Mouse (Mus musculus) frontal cortex, adult (tissue): ENCODE data around the gene Ackr3.

Source experiments
- ATAC-seq: cut with Nextera tagmentation; 2 replicates; pipeline ENCODE4 v1.9.2; 2017; ENCODE audit warnings: mild to moderate bottlenecking, moderate library complexity, mixed read lengths; ENCODE audit not compliant: low TSS enrichment

The Ackr3 gene

DNA sequence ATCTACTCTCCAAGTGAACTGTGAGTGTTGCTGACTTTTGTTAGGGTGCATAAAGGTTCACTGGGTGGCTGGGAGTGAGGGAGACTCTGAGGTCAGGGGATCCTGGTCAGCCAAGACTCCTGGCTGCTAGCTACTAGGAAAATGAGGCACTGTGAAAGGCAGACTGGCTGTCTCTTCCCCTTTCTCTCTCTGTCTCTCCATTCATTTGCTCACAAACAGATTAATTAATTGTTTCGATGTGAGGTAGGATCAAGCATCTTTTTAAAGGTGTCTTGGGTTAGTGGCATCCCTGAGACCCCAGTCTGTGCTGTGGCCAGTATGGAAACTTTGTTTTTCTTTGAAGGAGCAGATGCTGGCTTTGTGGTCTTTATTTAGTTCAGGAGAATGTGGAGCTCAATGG is 1.0 kb downstream of the Ackr3 start:
- ATAC-seq: no peak

GRCm38 (mm10) chr1:90205223-90205622 is 1.4 kb downstream of the Ackr3 start:
- peak; percentile 83 for ATAC-seq

DNA sequence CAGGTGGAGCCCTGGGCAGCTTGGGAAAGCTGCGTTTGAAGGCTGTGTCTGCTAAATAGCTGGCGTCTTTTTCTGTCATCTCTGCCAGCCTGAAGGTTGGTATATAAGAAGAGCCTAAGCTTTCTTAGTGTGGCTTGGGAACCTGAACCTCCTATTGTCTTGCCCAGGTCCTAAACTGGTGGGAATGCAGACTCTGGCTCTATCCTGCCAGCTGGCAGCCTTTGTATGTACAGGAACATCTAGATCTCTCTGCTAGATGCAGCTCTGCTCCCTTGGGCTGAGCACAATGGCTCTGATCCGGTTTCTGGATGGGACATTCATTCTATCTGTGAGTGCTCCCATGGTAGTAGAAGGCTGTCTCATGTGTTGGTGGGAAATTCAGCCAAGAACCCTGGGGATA is 2.9 kb downstream of the Ackr3 start:
- ATAC-seq: no peak

GRCm38 (mm10) chr1:90207279-90207678 is 3.5 kb downstream of the Ackr3 start:
- no peak for ATAC-seq

DNA sequence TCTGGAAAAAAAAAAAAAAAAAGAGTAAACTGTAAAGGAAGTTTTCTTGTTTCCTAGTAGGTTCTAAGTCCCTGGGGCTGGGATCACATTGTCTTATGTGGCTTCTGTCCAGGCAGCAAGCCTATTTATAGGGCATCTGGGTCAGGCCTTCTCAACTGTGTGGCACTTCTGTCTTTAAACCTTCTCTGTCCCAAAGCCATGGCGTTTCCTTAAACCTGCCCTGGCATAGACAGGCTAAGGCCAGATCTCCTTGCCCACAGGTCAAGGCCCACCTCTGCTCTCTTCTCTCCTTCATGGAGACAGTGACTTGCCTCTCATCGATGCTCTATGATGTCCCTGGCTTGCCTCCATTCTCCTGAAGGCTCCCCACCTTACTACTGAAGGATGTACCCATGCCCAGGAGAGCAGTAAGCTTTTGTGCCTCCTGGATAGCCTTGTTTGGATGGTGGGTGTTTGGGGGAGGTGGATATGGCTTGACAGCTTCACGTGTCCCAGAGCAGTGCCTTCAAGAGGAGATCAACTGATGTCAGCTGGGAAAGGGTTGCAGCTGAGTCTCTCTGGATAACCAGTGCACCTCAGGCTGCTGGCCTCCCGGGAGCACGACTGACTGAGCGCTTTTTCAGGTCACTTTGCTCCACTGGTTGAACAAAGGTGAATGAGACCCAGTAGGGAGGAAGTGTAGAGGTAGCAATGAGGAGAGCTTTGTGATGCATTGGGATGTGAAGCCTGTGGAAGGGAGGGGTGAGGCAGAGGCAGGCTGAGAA is 4.1 kb downstream of the Ackr3 start:
- no peak for ATAC-seq

DNA sequence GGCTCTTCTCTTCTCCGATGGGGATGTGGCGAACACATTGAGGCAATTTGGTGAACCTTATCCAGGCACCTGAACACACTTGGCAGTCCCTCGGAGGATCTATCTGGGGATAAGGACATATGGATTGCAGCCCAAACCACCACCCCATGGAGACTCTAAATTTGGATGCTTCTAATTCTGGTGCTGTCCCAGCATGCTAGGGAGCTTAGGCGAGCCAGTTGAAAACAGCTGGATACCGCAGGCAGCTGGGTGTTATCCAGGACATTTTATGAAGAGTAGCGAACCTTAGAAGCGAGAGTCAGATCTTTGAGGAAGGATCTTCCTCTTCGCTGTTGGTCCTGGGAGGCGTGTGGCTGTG is 4.7 kb downstream of the Ackr3 start:
- ATAC-seq: peak; percentile 14; the same call in 1 of the 2 replicates

DNA sequence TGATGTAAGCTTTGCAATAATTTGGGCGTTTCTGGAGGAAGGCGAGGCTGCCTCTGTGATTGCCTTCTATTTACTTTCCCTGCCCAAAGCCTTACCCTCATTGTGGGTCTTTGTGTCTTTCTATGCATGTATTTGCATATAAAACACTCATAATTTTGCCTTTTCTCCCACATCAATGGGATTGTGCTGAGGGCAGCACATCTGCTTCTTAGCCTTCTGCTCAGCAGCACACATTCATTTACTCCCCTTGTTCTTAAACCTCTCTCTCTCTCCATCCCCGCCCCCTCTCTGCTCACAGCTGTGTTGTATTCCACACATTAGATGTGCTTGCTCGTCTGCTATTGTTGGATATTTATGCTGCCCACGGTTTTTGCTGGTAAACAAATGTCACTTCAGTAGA is 5.3 kb downstream of the Ackr3 start:
- ATAC-seq: peak; percentile 27; the same call in 1 of the 2 replicates

DNA sequence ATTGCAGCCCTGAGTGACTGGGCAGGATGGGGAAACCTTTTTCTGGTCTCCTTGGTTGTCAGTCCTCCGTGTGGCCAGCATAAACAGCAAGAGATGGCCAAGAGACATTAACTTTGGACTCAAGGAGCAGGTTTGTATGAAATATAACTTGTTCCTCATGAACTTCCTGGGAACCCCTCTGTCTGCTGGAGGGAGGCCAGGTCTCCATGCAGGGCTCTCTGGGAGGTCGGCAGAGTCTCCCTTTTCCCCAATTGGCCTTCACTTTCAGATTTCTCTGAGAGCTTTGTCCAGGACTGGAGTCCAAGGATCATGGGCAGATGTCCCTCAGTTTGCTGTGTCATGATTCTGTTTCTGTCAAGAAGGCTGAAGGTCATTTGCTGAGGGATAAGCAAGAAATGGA is 6.0 kb downstream of the Ackr3 start:
- no peak for ATAC-seq

DNA sequence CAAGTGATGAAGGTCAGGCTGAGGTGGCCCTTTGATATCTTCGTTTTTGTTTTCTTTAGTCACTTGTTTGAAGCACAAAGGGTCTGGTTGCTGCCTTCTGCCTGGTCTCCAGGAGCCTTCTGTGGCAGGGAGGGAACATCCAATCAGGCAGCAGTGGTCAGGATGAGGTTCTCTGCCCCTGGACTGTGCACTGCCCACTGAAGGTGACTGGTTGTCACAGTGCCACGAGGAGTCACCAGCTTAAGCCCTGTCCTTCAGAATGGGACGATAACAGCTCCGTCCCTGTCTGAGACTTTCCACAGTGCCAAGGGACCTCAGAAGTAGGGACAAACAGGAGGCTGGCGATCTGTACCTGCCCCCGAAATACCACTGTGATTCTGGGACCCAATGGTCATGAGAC is 6.6 kb downstream of the Ackr3 start:
- no peak for ATAC-seq

DNA sequence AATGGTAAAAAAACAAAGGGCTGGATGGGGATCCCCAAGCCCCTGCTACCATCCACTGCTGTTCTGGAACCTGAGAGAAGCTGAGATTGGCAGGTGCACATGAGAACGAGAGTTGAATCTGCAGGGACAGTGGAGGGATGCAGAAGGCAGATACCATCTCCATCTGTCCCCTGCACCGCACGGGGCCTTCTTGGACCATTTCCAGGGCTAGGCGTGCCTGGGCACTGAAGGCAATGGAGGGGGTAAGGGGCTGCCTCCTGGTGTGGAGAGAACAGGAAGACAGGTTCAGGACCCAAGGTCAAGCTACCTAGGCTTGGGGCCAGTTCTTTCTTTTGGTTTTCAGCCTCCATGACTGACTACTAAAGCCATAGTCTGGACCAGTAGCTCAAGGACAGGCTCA is 7.0 kb downstream of the Ackr3 start:
- no peak for ATAC-seq

DNA sequence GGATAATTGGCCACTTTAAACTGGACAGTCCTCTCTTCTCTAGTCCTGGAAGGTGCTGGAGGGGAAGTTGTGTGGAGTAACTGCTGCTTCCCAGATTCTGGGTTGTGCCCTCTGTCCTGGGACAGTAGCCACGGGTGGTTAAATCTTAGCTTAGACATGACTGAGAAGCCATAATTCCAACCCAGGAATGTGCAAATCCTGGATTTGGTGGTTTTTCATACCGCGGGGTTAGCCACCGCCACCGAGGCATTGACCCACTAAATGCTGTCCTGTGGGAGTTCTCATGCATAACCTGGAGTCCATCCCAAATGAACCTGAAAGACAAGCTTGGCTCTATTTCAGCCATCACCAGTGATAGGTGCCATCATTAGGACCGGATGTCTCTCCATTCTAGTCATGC is 8.6 kb downstream of the Ackr3 start:
- ATAC-seq: no peak

GRCm38 (mm10) chr1:90212901-90213300 is 9.1 kb downstream of the Ackr3 start:
- 0 out of 2 replicates have a peak, but pooled peaks have one; percentile 10 for ATAC-seq

GRCm38 (mm10) chr1:90214021-90214420 is 10.2 kb downstream of the Ackr3 start:
- no peak for ATAC-seq

GRCm38 (mm10) chr1:90214926-90215325 is 11.1 kb downstream of the Ackr3 start:
- no peak for ATAC-seq

- no peak for ATAC-seq
These were observed 12.1 kb downstream of the Ackr3 start for GRCm38 (mm10) chr1:90215881-90216280.

DNA sequence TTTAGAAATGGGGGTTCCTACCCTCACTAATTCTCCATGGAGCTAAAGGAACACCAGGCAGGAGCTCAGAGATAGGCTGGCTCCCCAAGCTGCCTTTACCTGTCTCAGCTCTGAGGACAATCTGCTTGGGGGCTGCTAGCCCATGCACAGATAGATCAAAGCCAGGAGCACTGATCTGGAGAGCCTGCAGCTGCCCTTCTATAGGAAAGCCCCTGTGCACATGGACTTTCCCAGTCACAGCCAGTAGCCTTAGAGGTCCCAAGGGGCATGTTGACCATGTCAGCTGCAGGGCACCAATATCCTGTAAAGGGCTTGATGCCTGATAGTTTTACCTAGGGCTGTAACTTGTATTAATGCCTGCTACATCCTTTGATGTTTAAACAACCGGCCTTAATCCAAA is 12.6 kb downstream of the Ackr3 start:
- no peak for ATAC-seq

DNA sequence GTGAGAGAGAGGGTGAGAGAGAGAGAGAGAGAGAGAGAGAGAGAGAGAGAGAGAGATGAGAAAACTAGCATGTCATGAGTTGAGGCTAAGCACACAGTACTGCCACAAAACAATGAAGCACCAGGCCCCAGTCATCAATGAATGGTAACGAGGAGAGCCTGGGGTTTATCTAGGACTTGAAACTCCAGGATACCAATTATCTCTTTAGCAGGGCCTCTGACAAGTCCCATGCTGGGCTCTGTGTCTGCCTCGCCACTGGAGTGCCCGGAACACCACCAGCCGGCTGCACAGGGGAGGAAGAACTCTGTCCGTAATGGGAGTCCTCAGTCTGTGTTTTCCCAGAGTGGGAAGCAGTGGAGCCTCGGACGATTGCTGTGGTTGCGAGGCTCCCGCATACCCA is 16.5 kb downstream of the Ackr3 start:
- ATAC-seq: no peak

GRCm38 (mm10) chr1:90220844-90221243 is 17.1 kb downstream of the Ackr3 start:
- ATAC-seq: no peak

DNA sequence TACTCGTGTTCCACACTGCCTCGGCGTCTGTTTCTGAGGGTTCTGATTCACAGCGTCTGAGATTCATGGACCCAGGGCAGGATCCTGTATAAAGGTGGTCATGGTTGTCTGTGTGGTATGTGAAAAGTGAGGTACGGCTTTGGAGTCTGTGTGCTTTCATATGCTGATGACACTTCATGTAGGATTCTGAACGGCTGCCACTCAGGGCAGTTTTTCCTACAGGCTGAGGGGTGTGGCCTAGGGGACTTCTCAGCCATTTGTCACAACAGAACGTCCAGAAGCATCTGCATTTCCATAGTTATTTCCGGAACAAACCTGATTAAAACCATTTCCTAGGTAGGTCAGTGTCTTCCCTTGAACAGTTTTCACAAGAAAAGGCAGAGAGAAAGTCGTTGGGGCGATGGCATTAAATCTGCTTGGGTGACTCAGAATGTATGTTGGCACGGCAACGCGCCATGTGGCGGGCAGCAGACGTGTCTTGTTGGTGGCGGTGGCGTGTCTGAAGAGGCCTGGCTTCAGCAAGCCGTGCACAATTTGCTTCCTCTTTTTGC is 18.1 kb downstream of the Ackr3 start:
- ATAC-seq: peak; percentile 96

DNA sequence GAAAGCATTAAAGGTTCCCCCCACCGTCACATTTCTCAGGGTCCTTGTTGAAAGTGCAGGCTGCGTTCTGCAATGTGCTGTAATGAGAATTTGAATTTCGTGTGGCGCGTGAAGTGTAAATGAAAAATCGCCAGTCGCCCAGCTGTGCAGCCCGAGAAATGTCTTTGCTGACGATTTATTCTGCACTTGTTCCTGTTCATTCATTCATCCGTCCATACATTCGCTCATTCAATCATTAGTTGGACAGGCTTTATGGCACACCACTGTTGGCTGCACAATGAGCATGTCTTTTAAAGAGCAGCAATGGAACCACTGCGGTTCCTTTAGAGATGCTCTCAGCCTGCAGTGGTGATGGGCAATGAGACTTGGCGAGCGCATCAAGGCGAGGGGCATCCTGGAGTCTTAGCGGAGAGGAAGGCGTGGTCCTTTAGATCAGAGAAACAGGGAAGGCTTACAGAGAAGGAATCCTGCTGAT is 18.7 kb downstream of the Ackr3 start:
- ATAC-seq: peak; percentile 14; the same call in 1 of the 2 replicates

DNA sequence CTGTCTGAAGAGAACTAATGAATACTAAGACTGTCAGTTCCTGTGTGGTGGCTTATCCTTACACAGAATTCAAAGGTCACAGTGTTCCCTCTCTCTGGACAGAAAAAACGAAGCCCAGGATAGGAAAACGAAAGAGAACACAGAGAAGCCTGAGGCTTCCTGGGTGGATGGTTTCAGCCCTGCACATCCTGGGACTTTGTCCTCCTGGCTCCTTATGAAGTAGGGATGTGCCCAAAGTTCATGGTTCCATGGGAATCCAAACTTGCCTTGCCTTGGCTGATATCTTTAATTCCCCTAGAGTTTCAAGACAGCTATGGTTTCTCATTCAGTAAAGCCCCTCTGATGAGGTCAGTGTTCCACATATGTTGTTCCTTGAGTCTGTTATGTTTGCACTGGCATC is 19.2 kb downstream of the Ackr3 start:
- ATAC-seq: no peak

GRCm38 (mm10) chr1:90225603-90226254 is 21.9 kb downstream of the Ackr3 start:
- no peak for ATAC-seq

- no peak for ATAC-seq
These were observed 24.0 kb downstream of the Ackr3 start for GRCm38 (mm10) chr1:90227684-90228322.
